Mouse (Mus musculus): ENCODE measurements around the gene Lrrtm4.

DNA sequence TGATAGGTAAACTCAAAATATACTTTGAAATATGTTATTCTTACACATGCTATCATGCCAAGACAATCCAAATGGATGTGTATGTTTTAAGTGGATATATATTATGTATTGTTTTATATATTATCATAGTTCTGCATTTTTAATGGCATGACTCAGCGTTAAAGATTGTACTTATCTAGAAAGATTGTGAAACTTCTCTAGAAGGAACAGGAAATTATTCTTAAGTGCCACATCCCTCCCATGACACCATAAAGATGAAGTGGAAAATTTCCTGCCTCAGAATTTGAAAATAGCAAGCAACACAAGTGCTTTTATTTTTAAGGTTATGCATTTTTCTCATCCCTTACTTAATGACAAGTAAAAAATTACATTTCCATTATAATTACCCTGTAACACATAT lies 563.5 kb downstream of the Lrrtm4 start:
- no peak for TF ChIP-seq CTCF (IDR thresholded peaks at IDR 0.05; ENCODE audit: extremely low read depth, insufficient read length, insufficient replicate concordance, low read depth, low read length)
- TF ChIP-seq POLR2A (IDR thresholded peaks at IDR 0.05; ENCODE audit: low read depth, low read length), result no peak
